Mouse (Mus musculus) gastrocnemius, postnatal 36 days (tissue): ENCODE measurements around the gene Edc3. TPM values are rescaled to one million over a fixed set of nuclear protein-coding genes. Genes with fewer than 3 reads are reported as not detected.
"Not testable (repeated sequence)": the region's sequence is repeated elsewhere in the genome, so short reads cannot be mapped to it uniquely, and the experiment has no call there.

Experiments used
- DNase-seq, 2 experiments: peaks; one replicate each; pipeline ENCODE4 v3.0.0; 2022
- intact Hi-C: fragments of 180-260 bp; cut with DNase I; formaldehyde crosslinking; loops from one replicate; pipeline ENCODE4 v1.15.1; 2025
- total RNA-seq, 2 experiments: library from RNA; stranded (reverse); gene quantifications; 2 replicates each; pipeline ENCODE4 v1.2.3; 2021

Gene Edc3
- total RNA-seq, 2 experiments from 2014 or later = 4.8 to 6.3 TPM

GRCm38 (mm10) chr9:57697380-57697779 is 11.0 kb upstream of the Edc3 start:
- intact Hi-C loops = no loop called here

DNA sequence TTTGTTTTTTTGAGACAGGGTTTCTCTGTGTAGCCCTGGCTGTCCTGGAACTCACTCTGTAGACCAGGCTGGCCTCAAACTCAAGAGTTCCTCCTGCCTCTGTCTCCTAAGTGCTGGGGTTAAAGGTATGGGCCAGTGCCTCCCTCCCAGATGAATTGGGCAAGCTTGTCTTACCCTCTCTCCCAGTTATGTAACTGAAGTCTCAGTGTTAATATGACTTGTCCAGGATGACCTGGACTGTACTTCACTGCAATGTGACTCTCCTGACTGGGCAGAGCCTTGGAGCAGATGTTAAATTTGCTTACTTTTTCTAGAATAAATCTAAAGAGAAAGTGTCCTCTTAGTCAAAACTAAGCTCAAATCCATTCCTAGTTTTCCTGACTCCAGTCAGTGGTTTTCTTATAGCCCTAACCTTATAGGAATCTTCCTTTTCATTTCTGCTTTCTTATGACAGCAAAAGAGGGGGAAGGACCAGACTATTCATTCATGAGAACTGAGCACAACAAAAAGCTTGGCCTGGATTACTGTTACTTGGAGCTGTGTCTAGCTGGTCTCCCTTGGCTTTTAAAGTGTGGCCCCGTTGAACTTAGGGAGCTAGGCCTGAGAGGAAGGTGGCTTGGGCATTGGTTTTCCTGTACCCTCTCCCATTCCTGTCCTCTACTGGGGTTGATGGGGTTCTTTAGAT is 9.7 kb upstream of the Edc3 start:
- DNase-seq = no peak
- intact Hi-C loops = no loop called here

More at GRCm38 (mm10) chr9:57697380-57697779, 11.0 kb upstream of the Edc3 start:
- DNase-seq = no peak

DNA sequence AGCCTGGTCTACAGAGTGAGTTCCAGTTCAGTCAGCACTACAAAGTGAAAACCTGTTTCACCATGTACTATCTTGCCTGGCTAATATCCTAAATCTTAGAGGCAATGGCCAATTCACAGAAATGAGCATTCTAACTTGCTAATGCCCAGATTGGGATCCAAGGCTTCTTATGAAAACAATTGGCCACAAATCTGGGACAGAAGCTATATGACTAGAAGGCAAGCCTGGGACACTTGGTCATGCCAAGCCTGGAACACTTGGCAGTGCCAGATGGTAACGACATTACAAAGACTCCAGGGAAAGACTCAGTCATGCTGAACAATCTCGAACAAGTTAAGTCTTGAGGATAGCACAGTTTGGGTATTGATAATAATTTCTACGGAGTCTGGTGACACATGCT is 1.8 kb upstream of the Edc3 start:
- intact Hi-C loops = loop anchor here (5.0 kb wide), 1 partner anchor 36 kb away; no protein-coding TSS in a partner anchor

DNA sequence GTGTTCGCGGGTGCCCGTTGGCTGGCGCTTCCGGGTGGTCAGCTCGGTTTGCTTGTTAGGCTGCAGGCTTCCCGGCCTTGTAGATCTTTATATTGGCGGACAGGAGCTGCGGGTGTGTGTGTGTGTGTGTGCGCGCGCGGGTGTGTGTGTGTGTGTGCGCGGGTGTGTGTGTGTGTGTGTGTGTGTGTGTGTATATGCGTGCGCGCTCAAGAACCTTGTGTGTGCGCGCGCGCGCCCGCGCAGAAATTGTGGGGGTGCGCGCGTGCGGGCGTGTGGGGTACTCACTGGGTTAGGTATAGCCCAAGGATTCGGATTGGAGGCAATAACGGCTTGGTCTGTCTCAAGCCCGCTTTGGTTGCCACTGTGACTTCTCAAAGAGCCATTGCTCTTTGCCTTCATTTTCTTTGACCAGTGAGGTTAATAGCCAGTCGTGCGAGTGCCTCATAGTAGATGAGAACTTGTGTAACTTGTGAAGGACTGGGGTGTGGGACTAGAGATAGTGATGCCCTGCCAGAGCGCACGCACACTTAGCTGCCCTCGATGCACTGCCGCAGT is 457 bp downstream of the Edc3 start:
- no peak for DNase-seq
- intact Hi-C loops = loop anchor here (5.0 kb wide), 1 partner anchor 34 kb away; no protein-coding TSS in a partner anchor

More for the DNA sequence above, 1.8 kb upstream of the Edc3 start:
- no peak for DNase-seq

DNA sequence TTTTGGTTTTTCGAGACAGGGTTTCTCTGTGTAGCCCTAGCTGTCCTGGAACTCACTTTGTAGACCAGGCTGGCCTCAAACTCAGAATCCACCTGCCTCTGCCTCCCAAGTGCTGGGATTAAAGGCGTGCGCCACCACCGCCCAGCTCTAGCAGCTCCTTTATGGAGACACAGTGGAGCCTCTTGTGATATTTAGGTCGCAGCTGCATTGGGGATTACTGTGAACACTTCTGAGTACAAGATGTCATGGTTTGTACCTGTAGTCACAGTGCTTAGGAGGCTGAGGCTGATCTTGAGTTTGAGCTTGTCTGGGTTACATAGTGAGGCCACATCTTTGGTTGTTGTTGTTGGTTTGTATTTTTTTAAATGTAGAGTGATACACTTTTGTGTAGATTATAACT is 1.9 kb downstream of the Edc3 start:
- intact Hi-C loops, DNase-seq: not testable (repeated sequence)

- intact Hi-C loops = no loop called here
- DNase-seq = no peak
These were observed 3.9 kb downstream of the Edc3 start for GRCm38 (mm10) chr9:57712194-57712593.

GRCm38 (mm10) chr9:57718408-57718807 is 10.1 kb downstream of the Edc3 start:
- intact Hi-C loops = no loop called here
- no peak for DNase-seq

DNA sequence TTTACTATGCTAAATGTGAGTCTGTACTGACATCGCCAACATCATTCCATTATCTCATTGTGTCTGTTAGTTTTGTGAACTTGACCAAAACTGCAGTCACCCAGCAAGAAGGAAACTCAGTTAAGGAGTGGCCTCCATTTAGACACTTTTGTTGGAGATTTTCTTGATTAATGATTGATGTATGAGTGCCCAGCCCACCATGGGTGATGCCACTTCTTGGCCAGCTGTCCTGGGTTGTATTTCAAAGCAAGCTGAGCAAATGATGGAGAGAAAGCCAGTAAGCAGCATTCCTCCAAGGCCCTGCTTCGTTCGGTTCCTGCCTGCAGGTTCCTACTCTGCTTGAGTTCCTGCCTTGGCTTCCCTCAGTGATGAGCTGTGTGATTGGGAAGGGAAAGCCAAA is 12.4 kb downstream of the Edc3 start:
- intact Hi-C loops = no loop called here
- DNase-seq = no peak

DNA sequence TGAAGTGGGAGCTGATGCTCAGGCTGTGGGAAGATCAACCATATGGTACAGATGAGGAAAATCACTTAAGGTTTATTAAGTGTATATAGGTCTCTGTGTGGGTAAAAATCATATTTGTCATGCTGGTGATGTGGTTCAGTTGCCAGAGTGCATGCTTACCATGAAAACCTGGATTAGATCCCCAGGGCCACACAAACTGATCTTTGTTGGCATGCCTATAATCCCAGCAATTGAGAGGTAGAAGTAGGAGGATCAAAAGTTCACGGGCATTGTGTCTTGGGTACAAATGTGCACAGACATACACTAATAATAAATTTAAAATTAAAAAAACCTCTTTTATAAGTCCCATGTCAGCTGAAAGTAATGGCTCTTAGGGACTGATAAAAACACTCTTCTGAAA is 14.0 kb downstream of the Edc3 start:
- DNase-seq = no peak
- intact Hi-C loops = no loop called here

GRCm38 (mm10) chr9:57723315-57723715 is 15.0 kb downstream of the Edc3 start:
- intact Hi-C loops = no loop called here
- peak; percentile 73 to 77 for DNase-seq

DNA sequence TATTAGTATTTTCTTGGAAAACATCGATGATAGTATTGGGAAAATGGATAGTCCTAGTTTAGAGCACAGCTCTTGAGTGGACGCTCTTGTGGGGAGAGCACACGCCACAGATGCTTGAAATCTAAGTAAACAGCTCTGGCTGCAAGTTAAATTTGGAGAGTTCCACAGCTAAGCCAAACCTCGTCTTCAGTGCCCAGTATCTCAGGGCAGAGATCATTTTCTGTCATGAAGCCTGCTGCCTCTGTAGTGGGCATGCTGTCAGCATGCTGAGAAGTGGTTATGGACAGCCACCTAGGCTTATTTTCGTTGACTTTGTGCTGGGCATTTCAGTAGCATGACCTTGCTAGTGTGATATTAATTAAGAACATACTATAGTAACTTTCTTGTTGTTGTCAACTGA is 15.5 kb downstream of the Edc3 start:
- intact Hi-C loops = no loop called here
- DNase-seq = peak in 1 of 2 experiments; percentile 26

- intact Hi-C loops = no loop called here
- no peak for DNase-seq
These were observed 16.4 kb downstream of the Edc3 start for GRCm38 (mm10) chr9:57724701-57725100.

DNA sequence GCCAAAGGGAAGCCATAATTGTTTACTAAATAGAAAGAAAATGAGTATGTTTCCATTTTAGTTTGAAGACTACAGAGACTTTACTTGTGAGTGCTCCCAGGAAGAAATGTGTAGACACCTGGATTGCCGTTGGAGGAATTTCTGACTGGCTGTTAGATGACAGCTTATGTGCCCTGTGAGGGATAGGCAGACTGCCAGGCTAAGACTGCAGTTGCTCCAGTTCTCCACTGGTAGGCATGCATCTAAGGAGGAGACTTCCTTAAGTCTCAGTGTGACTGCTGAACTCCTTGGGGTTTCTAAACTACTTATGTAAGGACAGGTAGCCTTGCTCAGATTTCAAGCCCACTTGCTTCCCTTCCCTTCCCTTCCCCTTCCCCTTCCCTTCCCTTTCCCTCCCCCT is 20.0 kb downstream of the Edc3 start:
- no peak for DNase-seq
- intact Hi-C loops = no loop called here

DNA sequence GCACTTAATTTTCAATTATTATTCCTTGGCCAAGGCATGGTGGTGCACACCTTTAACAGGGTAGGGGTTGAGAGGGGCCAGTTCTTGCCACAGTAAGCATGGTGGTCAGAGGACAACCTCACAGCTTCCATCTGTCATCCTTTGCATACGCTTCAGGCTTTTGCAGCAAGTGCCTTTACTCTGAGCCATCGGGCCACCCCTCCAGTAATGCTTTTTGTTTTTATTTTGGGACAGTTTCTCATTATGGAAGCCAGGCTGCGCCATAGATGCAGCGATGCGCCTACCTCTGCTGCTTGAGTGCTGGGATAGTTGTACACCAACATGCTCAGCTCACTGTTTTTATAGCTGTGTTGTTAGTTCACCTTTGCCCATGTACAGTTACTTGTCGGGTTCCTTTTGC is 25.3 kb downstream of the Edc3 start:
- intact Hi-C loops = no loop called here
- no peak for DNase-seq

GRCm38 (mm10) chr9:57739863-57740262 is 31.5 kb downstream of the Edc3 start:
- intact Hi-C loops = loop anchor here (5.0 kb wide), 1 partner anchor 33 kb away; the partner anchor contains the start of gene Edc3
- DNase-seq = no peak

GRCm38 (mm10) chr9:57744462-57745091 is 36.2 kb downstream of the Edc3 start:
- DNase-seq = no peak
- intact Hi-C loops = loop anchor here (2.0 to 5.0 kb wide), 2 partner anchors 37 to 84 kb away; partner anchors contain the start of gene Edc3

GRCm38 (mm10) chr9:57747067-57747466 is 38.7 kb downstream of the Edc3 start:
- intact Hi-C loops = no loop called here
- no peak for DNase-seq

- DNase-seq = no peak
- intact Hi-C loops = no loop called here
These were observed 39.8 kb downstream of the Edc3 start for GRCm38 (mm10) chr9:57748137-57748536.

GRCm38 (mm10) chr9:57748831-57749230 is 40.5 kb downstream of the Edc3 start:
- intact Hi-C loops = no loop called here
- no peak for DNase-seq

DNA sequence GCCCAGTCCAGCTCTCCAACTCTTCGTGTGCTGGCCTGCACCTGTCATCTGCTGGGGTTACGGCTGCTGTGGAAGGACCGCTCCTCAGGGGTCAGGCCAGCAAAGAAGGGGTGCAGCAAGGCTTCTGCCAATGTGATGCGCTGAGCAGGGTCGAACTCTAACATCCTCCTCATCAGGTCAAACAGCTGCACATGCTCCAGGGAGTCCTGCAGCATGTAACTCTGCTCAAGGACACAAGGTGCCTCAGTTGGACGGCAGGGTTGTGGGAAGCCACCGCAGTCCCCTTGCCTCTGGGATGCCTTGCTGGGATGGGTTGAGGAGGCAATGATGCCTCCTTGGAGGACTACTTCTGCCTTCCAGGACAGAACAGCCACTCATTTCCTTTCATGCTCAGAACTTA is 42.6 kb downstream of the Edc3 start:
- DNase-seq = no peak
- intact Hi-C loops = no loop called here

- intact Hi-C loops = no loop called here
- DNase-seq = no peak
These were observed 49.2 kb downstream of the Edc3 start for GRCm38 (mm10) chr9:57757578-57757977.

GRCm38 (mm10) chr9:57758528-57758927 is 50.2 kb downstream of the Edc3 start:
- intact Hi-C loops = no loop called here
- DNase-seq = no peak
